In the genomic region with DNA sequence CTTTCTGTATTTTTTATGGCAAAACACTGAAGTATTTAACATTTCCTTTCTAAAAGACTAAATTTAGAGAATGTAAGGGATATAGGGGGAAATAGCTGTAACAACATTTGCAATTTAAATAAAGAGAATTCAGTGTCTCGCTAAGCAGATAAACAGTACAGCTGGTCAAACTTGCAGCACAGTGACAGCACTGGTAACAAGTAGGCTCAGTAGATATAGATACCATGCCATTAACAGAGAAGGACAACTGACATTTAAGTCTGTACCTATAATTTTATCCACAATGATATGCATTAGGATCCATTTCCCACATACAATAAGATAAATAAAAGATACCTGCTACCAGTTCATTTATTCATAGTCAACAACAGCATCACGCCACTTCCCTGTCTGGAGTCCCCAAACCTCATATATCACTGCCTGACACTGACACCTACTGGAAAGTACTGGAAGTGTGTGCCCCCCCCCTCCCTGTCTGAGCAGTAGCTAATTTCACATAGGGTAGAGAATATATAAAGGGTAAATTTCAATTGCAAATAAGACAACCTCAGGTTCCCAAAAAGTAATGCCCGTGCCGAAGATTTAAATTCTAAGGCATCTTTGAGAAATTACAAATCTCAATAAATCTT, we compare ENCODE assay signal across 8 mouse cellular contexts.
DNase-seq lines count a peak whose midpoint lies in the region; ATAC-seq and TF ChIP-seq lines count a peak whose summit lies in the region.
"Had no signal": no experiment of that assay in that cellular context is flagged by ENCODE, and none has a peak within 500 bp of the region (broad histone marks: within the 10 kb centered on the region; RNA-seq: fewer than 3 reads in every experiment).

No protein-coding gene starts in this region.

- no peak overlapping the region for H3K4me2 ChIP-seq in forebrain, embryonic 11.5 days (ENCODE audit: low read depth, low read length, severe bottlenecking)
- H3K4me2 ChIP-seq in intestine, postnatal 0 days (replicated peaks; ENCODE audit: low read depth), result no peak overlapping the region
- H3K4me2 ChIP-seq: heart, embryonic 13.5 days had no signal

- H3K4me3 ChIP-seq in spleen, adult 2 months (ENCODE audit: extremely low read depth, insufficient read depth, insufficient read length), result no peak overlapping the region
- no peak overlapping the region for H3K4me3 ChIP-seq in bone marrow, adult 2 months (replicated peaks; ENCODE audit: control insufficient read depth, low read depth, low read length)
- H3K4me3 ChIP-seq in forebrain, embryonic 11.5 days (ENCODE audit: low read depth, low read length), result no peak overlapping the region
- H3K4me3 ChIP-seq in intestine, postnatal 0 days (ENCODE audit: low read depth, low read length), result no peak overlapping the region
- H3K4me3 ChIP-seq: heart, embryonic 13.5 days had no signal

- H3K9me3 ChIP-seq in forebrain, embryonic 11.5 days (ENCODE audit: control insufficient read depth, low read length), result no peaks in the 10 kb centered on the region
- H3K9me3 ChIP-seq in intestine, postnatal 0 days (ENCODE audit: control insufficient read depth), result no peaks in the 10 kb centered on the region
- H3K9me3 ChIP-seq: heart, embryonic 13.5 days had no signal

- H3K27ac ChIP-seq in spleen, adult 2 months (ENCODE audit: insufficient read depth, low read length), result no peak overlapping the region
- no peak overlapping the region for H3K27ac ChIP-seq in bone marrow, adult 2 months (ENCODE audit: control insufficient read depth, insufficient read depth, low read depth, low read length, poor library complexity)
- no peak overlapping the region for H3K27ac ChIP-seq in forebrain, embryonic 11.5 days (ENCODE audit: low read depth, low read length)
- H3K27ac ChIP-seq in intestine, postnatal 0 days (ENCODE audit: low read depth, low read length), result no peak overlapping the region
- H3K27ac ChIP-seq: heart, embryonic 13.5 days had no signal

- DNase-seq in spleen, adult 2 months (ENCODE audit: low read depth in 1 of 2, low spot score in 2 of 2), result peak; percentile 10 to 26
- no peak for DNase-seq in spleen, postnatal 14 days (ENCODE audit: low spot score in 2 of 2)
- DNase-seq in forebrain, embryonic 11.5 days (ENCODE audit: low spot score), result peak; percentile 76
- peak; percentile 50 for DNase-seq in lung, postnatal 14 days
- DNase-seq in right cerebral cortex, postnatal 10 days (ENCODE audit: low spot score in 2 of 2), result peak; percentile 45 to 62

- H3K4me1 ChIP-seq in spleen, adult 2 months (ENCODE audit: control insufficient read depth, insufficient read depth, insufficient read length), result no peaks in the 10 kb centered on the region
- H3K4me1 ChIP-seq in bone marrow, adult 2 months (ENCODE audit: control insufficient read depth, insufficient read depth, low read length), result no peaks in the 10 kb centered on the region
- no peaks in the 10 kb centered on the region; the same call in 1 of the 2 replicates for H3K4me1 ChIP-seq in forebrain, embryonic 11.5 days (replicated peaks; ENCODE audit: control insufficient read depth, insufficient read depth, low read length)
- H3K4me1 ChIP-seq in intestine, postnatal 0 days (replicated peaks; ENCODE audit: control insufficient read depth, insufficient read depth, low read length), result no peaks in the 10 kb centered on the region

- H3K27me3 ChIP-seq in spleen, adult 2 months (ENCODE audit: control insufficient read depth, insufficient read depth, low read length), result no peaks in the 10 kb centered on the region
- H3K27me3 ChIP-seq in forebrain, embryonic 11.5 days (ENCODE audit: control insufficient read depth, insufficient read depth, low read length), result no peaks in the 10 kb centered on the region
- no peaks in the 10 kb centered on the region for H3K27me3 ChIP-seq in intestine, postnatal 0 days (replicated peaks; ENCODE audit: control insufficient read depth, insufficient read depth, low read length)
- H3K27me3 ChIP-seq: heart, embryonic 13.5 days had no signal

- no peaks in the 10 kb centered on the region for H3K36me3 ChIP-seq in spleen, adult 2 months (ENCODE audit: control insufficient read depth, insufficient read depth, low read length)
- H3K36me3 ChIP-seq in forebrain, embryonic 11.5 days (ENCODE audit: control insufficient read depth, insufficient read depth, low read length), result no peaks in the 10 kb centered on the region
- no peaks in the 10 kb centered on the region for H3K36me3 ChIP-seq in intestine, postnatal 0 days (ENCODE audit: control insufficient read depth, insufficient read depth)

- no peak overlapping the region for H3K9ac ChIP-seq in forebrain, embryonic 11.5 days (ENCODE audit: low read length)
- H3K9ac ChIP-seq in intestine, postnatal 0 days (ENCODE audit: low read depth, low read length), result no peak overlapping the region
- H3K9ac ChIP-seq: heart, embryonic 13.5 days had no signal

- no peak for TF ChIP-seq POLR2A in spleen, adult 2 months (IDR thresholded peaks at IDR 0.05; ENCODE audit: low read depth, low read length)
- no peak for TF ChIP-seq POLR2A in bone marrow, adult 2 months (IDR thresholded peaks at IDR 0.05; ENCODE audit: borderline replicate concordance, control insufficient read depth, low read depth, low read length)

- TF ChIP-seq CTCF in spleen, adult 2 months (IDR thresholded peaks at IDR 0.05; ENCODE audit: extremely low read depth, insufficient read depth, insufficient read length, insufficient replicate concordance), result peak; percentile 54; the same call in 1 of the 2 replicates
- TF ChIP-seq CTCF in bone marrow, adult 2 months (IDR thresholded peaks at IDR 0.05; ENCODE audit: control insufficient read depth, insufficient read depth, low read length), result peak; percentile 51; the same call in 1 of the 2 replicates
- peak; percentile 88 for TF ChIP-seq CTCF in intestine, postnatal 0 days (IDR thresholded peaks at IDR 0.05; ENCODE audit: low read depth)

- 53% methylated on average over 4 of the region's 4 CpGs for WGBS in spleen, adult 2 months
- 54% methylated on average over 4 of the region's 4 CpGs for WGBS in bone marrow, adult 2 months
- 32% methylated on average over 4 of the region's 4 CpGs for WGBS in forebrain, embryonic 11.5 days
- WGBS in intestine, postnatal 0 days, result 32% methylated on average over 4 of the region's 4 CpGs

- ATAC-seq in forebrain, embryonic 11.5 days (replicated peaks; ENCODE audit: low FRiP score), result peak; percentile 79
- no peak for ATAC-seq in intestine, postnatal 0 days

Comparison
In these comparisons a context has a peak if more than half of its experiments do, and no peak if none do; other contexts are left out.
1. DNase-seq: peak in spleen, adult 2 months (2 of 2), forebrain, embryonic 11.5 days (single experiment), lung, postnatal 14 days (single experiment) and right cerebral cortex, postnatal 10 days (2 of 2); none in spleen, postnatal 14 days (0 of 2).
2. Peak in every context shown above with its lines, with median percentiles within 50 percentile points of each other: CTCF ChIP-seq.